Mouse (Mus musculus) liver, postnatal 0 days (tissue): Measurements from ENCODE around the gene Hemgn. TPM values are rescaled to one million over a fixed set of nuclear protein-coding genes. Genes with fewer than 3 reads are reported as not detected.

Experiments used
- ATAC-seq: fragments of 200-750 bp; cut with Nextera tagmentation; 2 replicates; pipeline ENCODE4 v1.8.0; 2017; ENCODE audit warnings: mild to moderate bottlenecking, moderate library complexity
- DNase-seq: peaks from one replicate; pipeline ENCODE4 v3.0.0-alpha.2; 2016
- H3K27ac ChIP-seq: fragments of 300-500 bp; sonication (generic); 2 replicates; pipeline ENCODE4 v1.5.1; 2014; ENCODE audit warnings: antibody characterized with exemption, moderate library complexity, mild to moderate bottlenecking, low read depth
- H3K27me3 ChIP-seq: fragments of 300-500 bp; sonication (generic); 2 replicates; pipeline ENCODE4 v1.6.1; 2014; ENCODE audit warnings: low read length, control low read depth, mixed read lengths; ENCODE audit not compliant: insufficient read depth
- H3K36me3 ChIP-seq: fragments of 300-500 bp; sonication (generic); replicated peaks from 2 replicates; pipeline ENCODE4 v1.6.1; 2014; ENCODE audit warnings: mild to moderate bottlenecking, control low read depth, low read length, moderate library complexity, mixed read lengths; ENCODE audit not compliant: insufficient read depth
- H3K4me1 ChIP-seq: fragments of 300-500 bp; sonication (generic); 2 replicates; pipeline ENCODE4 v1.6.1; 2014; ENCODE audit warnings: antibody characterized with exemption, mild to moderate bottlenecking, control low read depth; ENCODE audit not compliant: insufficient read depth
- H3K4me2 ChIP-seq: fragments of 300-500 bp; sonication (generic); 2 replicates; pipeline ENCODE4 v1.6.1; 2014; ENCODE audit warnings: low read depth, mild to moderate bottlenecking, low read length, moderate library complexity, mixed read lengths
- H3K4me3 ChIP-seq: fragments of 300-500 bp; sonication (generic); 2 replicates; pipeline ENCODE4 v1.5.1; 2014; ENCODE audit warnings: low read depth, low read length
- H3K9ac ChIP-seq: fragments of 300-500 bp; sonication (generic); replicated peaks from 2 replicates; pipeline ENCODE4 v1.6.1; 2014; ENCODE audit warnings: mild to moderate bottlenecking, moderate library complexity
- H3K9me3 ChIP-seq: fragments of 300-500 bp; sonication (generic); 2 replicates; pipeline ENCODE4 v1.6.1; 2016; ENCODE audit warnings: mild to moderate bottlenecking, control low read depth, low read length, mixed read lengths
- CTCF ChIP-seq: sonication (generic); IDR thresholded peaks from 2 replicates; pipeline ENCODE4 v1.5.1; 2016; ENCODE audit warnings: antibody characterized with exemption, low read depth
- EP300 ChIP-seq: IDR thresholded peaks from 2 replicates; pipeline ENCODE4 v1.6.1; 2016; ENCODE audit warnings: antibody characterized with exemption, low read depth, mild to moderate bottlenecking
- whole genome bisulfite sequencing: fragments of 180-500 bp; shearing (Covaris S2); extraction: QIAGEN DNeasy Blood & Tissue Kit; methylation state at CpG from one replicate; pipeline ENCODE4 v1.1.7; 2014; ENCODE audit not compliant: insufficient replicate concordance; 5-methylcytosine and 5-hydroxymethylcytosine counted together
- polyA plus RNA-seq: library from polyadenylated mRNA; unstranded; fragments of >200 nt; fragmentation: Nextera tagmentation; extraction: Ambion mirVana; gene quantifications from 2 replicates; pipeline ENCODE4 v1.2.1, GENCODE M21; 2015

Gene Hemgn
- polyA plus RNA-seq, 1 experiment from 2014 or later = 135 TPM

- H3K4me2 ChIP-seq = no peak overlapping the region
- peaks cover 15% of the 10 kb centered on the region; the same call in 1 of the 2 replicates for H3K27me3 ChIP-seq
- ATAC-seq (no peak), DNase-seq (no peak)
- H3K4me3 ChIP-seq = no peak overlapping the region
- no peak overlapping the region for H3K9ac ChIP-seq
- TF ChIP-seq CTCF (peak; percentile 59), EP300 (no peak)
- H3K4me1 ChIP-seq = peaks cover 3% of the 10 kb centered on the region
- H3K9me3 ChIP-seq = no peaks in the 10 kb centered on the region; the same call in 1 of the 2 replicates
- H3K36me3 ChIP-seq = no peaks in the 10 kb centered on the region
- H3K27ac ChIP-seq = no peak overlapping the region
- 63% methylated on average over 4 of the region's 4 CpGs for whole genome bisulfite sequencing
These were observed 44.2 kb downstream of the Hemgn start for GRCm38 (mm10) chr4:46369070-46369469.

GRCm38 (mm10) chr4:46367487-46367959 lies 45.8 kb downstream of the Hemgn start:
- DNase-seq (no peak), ATAC-seq (no peak)
- no peaks in the 10 kb centered on the region; the same call in 1 of the 2 replicates for H3K9me3 ChIP-seq
- H3K9ac ChIP-seq = no peak overlapping the region
- H3K27me3 ChIP-seq = peaks cover 15% of the 10 kb centered on the region; the same call in 1 of the 2 replicates
- 13% methylated on average over 12 of the region's 12 CpGs for WGBS
- no peak overlapping the region for H3K4me3 ChIP-seq
- H3K36me3 ChIP-seq = no peaks in the 10 kb centered on the region
- peaks cover 3% of the 10 kb centered on the region for H3K4me1 ChIP-seq
- H3K27ac ChIP-seq = no peak overlapping the region
- no peak overlapping the region for H3K4me2 ChIP-seq
- no peak for TF ChIP-seq CTCF
- no peak for TF ChIP-seq EP300

- TF ChIP-seq EP300 (no peak), CTCF (peak; percentile 26; the same call in 1 of the 2 replicates)
- DNase-seq (no peak), ATAC-seq (no peak)
- Histone ChIP-seq H3K4me1 (no peaks in the 10 kb centered on the region), H3K9me3 (no peaks in the 10 kb centered on the region; the same call in 1 of the 2 replicates), H3K4me2 (no peak overlapping the region), H3K9ac (no peak overlapping the region), H3K4me3 (no peak overlapping the region), H3K27me3 (peaks cover 10% of the 10 kb centered on the region; the same call in 1 of the 2 replicates), H3K36me3 (no peaks in the 10 kb centered on the region), H3K27ac (no peak overlapping the region)
- 71% methylated on average over 2 of the region's 2 CpGs for WGBS
These were observed 48.9 kb downstream of the Hemgn start for GRCm38 (mm10) chr4:46364360-46364759.

GRCm38 (mm10) chr4:46361258-46361657 lies 52.0 kb downstream of the Hemgn start:
- Histone ChIP-seq H3K4me3 (no peak overlapping the region), H3K27ac (no peak overlapping the region), H3K36me3 (no peaks in the 10 kb centered on the region), H3K4me1 (no peaks in the 10 kb centered on the region), H3K27me3 (no peaks in the 10 kb centered on the region), H3K4me2 (no peak overlapping the region), H3K9me3 (no peaks in the 10 kb centered on the region; the same call in 1 of the 2 replicates), H3K9ac (no peak overlapping the region)
- no peak for DNase-seq
- ATAC-seq = no peak
- WGBS = 60% methylated on average over 5 of the region's 5 CpGs
- TF ChIP-seq CTCF (no peak), EP300 (no peak)

- Histone ChIP-seq H3K4me2 (no peak overlapping the region), H3K9me3 (no peaks in the 10 kb centered on the region; the same call in 1 of the 2 replicates), H3K36me3 (no peaks in the 10 kb centered on the region), H3K9ac (no peak overlapping the region), H3K27me3 (peaks cover 5% of the 10 kb centered on the region; the same call in 1 of the 2 replicates), H3K4me1 (no peaks in the 10 kb centered on the region), H3K4me3 (no peak overlapping the region), H3K27ac (no peak overlapping the region)
- TF ChIP-seq CTCF (no peak), EP300 (no peak)
- ATAC-seq = no peak
- 65% methylated on average over 12 of the region's 12 CpGs for WGBS
- DNase-seq = no peak
These were observed 53.6 kb downstream of the Hemgn start for GRCm38 (mm10) chr4:46359539-46360253.

- H3K4me3 ChIP-seq = no peak overlapping the region
- H3K4me2 ChIP-seq = no peak overlapping the region
- H3K27ac ChIP-seq = no peak overlapping the region
- DNase-seq = peak; percentile 80
- peak; percentile 85 for TF ChIP-seq CTCF
- TF ChIP-seq EP300 = no peak
- H3K4me1 ChIP-seq = no peaks in the 10 kb centered on the region
- H3K9me3 ChIP-seq = no peaks in the 10 kb centered on the region
- H3K27me3 ChIP-seq = peaks cover 23% of the 10 kb centered on the region
- no peak overlapping the region for H3K9ac ChIP-seq
- no peak for ATAC-seq
- 48% methylated on average over 12 of the region's 12 CpGs for WGBS
- H3K36me3 ChIP-seq = no peaks in the 10 kb centered on the region
These were observed 56.8 kb downstream of the Hemgn start for GRCm38 (mm10) chr4:46356351-46357133.
